Mouse (Mus musculus) brain, embryonic 18.5 days (tissue): Measurements from ENCODE around the gene Tns1.

ENCODE experiments used
- DNase-seq: peaks from one replicate; pipeline ENCODE4 v3.0.0-alpha.2; 2012; ENCODE audit warnings: low read depth, low spot score

The Tns1 gene

GRCm38 (mm10) chr1:74033407-74033806 is 90.8 kb downstream of the Tns1 start:
- no peak for DNase-seq

DNA sequence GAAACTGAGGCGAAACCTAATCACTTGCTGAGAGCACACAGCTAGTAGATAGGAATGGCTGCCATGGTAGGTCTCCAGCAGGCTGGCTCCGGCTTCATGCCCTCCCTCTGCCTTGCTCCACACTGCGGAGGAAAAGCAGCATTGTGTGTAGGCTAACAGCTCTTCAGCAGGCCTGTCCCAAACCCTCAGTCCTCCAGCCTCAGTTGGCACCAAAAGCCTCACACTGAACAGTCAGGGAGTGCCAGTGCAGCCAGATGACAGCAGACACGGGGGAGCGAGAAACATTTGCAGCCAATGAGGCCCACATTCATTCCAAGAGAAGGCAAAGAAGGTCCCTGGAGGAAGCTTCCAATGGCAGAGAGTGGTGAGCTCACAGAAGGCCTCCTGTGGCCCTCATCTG is 91.3 kb downstream of the Tns1 start:
- DNase-seq = no peak

- DNase-seq = no peak
Measured at GRCm38 (mm10) chr1:74031771-74032609, 92.3 kb downstream of the Tns1 start.

- no peak for DNase-seq
Measured at GRCm38 (mm10) chr1:74030901-74031360, 93.3 kb downstream of the Tns1 start.

DNA sequence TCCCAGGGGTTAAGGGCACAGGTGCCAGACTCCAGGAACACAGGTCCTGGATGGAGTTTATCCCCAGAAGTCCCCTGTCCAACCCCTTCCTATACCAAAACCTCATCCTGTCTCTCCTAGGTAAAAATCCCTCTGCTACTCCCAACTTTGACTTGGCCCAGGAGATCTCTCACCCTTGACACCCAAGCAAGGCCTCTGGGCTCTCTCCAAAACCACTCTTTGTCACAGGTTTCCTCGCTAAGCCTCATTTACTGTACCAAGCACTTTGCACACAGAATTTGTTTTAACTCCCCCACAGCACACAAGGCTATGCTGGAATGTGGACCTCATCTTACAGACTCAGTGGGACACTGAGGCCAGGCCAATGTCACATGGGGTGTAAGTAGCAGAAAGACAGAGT is 94.0 kb downstream of the Tns1 start:
- no peak for DNase-seq

DNA sequence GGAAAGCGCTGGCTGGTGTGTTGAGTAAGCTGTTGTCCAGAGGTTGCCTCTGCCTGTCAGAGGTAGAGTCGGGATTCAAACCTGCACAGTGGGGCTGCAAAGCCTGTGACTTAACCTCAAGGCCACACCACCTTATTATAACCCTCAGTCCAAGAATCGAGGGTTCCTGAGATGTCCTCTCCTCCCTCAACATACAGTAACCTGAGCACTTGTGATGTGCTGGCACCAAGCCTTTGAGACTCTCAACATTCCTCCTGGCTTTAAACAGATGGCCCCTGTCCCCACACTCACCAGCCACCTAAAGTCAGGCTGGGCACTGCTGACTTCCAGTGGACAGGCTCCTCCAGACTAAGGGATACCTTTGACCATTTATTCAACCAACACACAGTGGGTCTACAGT is 94.6 kb downstream of the Tns1 start:
- DNase-seq = no peak

GRCm38 (mm10) chr1:74028881-74029266 is 95.4 kb downstream of the Tns1 start:
- DNase-seq = no peak

GRCm38 (mm10) chr1:74028118-74028880 is 96.0 kb downstream of the Tns1 start:
- no peak for DNase-seq

DNA sequence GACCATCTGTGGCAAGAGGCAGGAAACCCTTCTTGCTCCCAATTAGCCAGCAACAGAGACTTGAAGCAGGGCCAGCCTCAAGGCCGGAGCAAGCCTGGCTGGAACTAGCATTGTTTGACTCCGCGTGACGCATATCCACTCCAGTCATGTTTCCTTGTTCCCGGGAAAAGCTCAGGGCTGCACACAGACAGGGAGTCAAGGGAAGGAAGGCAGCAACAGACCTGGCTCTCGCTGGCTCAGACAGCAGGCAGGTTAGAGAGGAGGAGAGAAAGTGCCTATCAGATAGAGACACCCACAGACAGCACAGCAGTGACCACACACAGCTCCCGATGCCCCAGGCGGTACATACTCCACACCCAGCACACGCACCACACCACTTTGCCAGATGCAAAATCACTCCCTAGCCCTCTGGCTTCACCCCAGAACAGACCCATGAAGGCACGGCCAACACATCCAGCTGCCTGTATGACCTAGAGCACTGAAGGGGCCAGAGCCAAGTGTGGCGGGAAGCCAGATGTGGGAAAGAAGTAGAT is 96.6 kb downstream of the Tns1 start:
- no peak for DNase-seq

DNA sequence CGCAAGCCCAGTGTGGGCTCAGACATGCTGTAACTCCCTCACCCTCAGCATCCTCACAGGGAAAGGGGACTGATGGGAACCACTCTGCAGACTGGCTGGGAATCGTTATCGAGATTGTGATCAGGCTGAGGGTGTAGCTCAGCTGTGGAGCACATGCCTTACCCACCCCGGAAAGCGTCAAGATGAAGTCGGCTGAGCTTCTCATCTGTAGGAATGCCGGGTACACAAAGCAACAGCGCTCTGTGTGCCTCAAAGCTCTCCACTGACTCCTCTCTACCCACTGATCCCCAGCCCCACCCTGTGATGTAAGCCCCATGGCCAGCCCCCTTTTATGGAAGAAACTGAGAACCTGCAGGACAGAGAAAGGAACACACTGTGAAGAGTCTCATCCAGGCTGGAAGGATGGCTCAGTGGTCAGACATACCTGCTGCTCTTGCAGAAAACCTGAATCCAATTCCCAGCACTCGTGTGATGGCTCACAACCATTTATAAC is 97.5 kb downstream of the Tns1 start:
- DNase-seq = no peak

- DNase-seq = no peak
Measured at GRCm38 (mm10) chr1:74025651-74026226, 98.5 kb downstream of the Tns1 start.

DNA sequence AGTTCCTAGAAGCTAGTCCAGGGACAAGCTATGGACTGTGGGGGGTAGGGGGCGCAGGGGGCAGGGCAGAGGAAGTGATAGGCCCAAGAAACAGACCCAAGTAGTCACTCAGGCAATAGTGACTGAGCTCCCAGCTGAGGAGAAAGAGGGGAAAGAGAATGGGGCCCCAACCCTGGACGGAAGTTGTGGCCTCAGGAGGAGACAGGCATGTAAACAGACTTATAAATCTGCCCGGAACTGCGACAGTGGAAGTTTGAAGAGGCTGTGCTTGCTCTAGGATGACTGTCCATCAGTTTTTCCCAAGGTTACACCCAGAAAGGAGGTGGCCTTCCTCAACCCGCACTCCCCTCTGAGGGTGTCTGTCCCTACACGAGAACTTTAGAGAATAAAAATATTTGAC is 99.0 kb downstream of the Tns1 start:
- DNase-seq = no peak

- no peak for DNase-seq
Measured at GRCm38 (mm10) chr1:74024452-74025190, 99.6 kb downstream of the Tns1 start.

DNA sequence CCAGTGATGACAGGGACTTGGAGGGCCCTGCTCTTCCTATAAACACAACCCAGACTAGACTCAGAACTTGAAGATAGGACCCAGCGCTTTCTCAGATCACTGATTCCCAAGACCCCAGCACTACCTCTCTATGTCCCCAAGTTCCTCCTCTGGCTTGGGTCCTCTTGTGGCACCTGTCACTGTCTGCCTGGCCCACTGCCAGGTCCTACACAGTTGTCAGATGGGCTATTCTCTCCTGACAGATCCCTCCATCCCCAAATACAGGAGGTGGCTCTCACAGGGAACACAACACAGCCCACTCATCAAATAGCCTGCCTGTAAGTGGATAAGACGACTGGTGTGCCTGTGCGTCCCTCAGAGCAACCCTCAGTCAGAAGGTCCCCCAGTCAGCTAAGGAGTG is 101.3 kb downstream of the Tns1 start:
- no peak for DNase-seq

DNA sequence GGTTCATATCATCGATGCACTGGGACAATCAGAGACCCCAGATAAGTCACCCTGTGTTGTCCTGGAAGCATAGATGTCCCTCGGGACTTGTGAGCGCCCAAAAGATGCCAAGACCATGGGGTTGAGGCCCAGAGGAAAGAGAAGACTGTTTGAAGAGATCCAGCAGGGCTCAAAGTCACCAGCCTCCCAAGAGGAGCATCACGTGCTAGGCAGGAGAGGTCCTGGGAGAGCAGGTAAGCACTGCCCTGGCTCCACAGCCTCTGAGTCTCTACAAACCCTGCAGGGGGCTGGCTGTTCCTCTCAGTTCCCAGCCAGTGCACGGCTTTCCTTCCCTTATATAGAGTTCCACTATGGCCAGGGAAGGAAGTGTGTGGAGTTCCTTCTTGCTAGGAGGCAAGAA is 101.7 kb downstream of the Tns1 start:
- no peak for DNase-seq

DNA sequence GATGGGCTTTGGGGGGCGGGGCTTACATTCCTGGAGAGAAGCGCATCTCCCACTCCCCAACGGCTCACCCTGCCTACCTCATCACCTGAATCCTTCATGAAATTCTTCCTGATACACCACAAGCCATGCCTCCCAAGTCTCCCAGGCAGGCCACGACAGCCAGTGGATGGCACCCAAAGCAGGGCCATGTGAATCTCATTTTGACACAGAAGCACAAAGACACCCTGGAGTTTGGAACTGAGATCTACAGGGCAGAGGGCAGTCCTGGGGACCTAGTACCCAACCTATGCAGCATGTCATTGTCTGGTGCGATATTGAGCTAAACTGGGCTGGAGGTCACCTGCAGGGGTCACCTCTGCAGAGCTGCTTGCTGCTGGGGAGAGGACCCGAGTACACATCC is 104.0 kb downstream of the Tns1 start:
- no peak for DNase-seq

DNA sequence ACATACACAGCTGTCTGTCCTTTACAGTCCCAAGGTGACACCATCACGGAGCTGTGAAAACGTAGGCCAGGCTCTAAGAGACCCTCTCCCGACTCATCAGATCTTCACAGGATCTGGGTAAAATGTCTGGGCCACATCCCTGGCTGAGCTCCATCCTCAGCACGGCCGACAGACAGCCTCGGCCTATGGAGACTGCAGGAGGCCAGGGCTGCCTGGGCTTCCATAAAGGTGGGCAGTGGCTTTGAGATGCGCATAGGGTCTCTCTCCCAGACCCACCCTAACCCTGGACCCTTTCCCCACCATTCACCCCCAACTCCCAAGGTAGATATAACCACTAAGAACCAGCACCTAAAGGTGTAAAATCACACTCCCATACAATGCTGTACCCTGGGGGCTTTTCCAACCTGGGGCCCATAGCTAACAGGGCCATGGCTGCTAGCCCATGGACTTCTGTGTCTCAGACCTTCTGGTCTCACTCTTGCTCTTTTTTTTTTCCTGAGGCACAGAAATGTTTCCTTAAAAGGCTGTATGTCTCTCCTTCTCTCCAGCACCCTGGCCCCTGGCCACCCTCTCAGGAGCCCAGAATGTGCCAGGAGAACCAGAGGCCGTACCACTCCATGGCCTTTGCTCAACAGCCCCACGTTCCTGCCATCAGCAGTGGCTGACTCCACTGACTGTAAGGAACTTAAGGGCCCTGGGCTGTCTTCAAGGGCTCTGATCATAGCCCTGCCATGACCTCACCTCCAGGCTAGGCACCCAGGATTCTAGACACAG is 106.7 kb downstream of the Tns1 start:
- DNase-seq = no peak

DNA sequence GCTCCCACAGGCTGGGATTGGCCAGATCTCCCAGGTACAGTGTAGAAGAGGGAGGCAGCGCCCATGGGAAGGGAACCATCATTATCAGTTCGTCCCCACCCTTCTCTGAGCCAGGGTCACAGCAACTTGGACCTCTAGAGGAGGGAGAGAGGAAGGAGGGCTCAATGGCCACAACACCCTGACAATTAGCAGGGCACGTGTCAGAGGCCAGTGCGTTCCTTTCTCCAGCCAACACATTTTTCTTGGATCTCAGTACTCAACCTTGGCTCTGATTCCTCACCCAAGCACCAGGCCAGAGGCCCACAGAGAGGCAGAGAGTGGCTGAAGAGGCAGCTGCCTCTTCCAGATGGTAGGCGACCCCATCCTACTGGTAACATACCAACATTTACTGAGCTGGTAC is 107.6 kb downstream of the Tns1 start:
- DNase-seq = no peak

DNA sequence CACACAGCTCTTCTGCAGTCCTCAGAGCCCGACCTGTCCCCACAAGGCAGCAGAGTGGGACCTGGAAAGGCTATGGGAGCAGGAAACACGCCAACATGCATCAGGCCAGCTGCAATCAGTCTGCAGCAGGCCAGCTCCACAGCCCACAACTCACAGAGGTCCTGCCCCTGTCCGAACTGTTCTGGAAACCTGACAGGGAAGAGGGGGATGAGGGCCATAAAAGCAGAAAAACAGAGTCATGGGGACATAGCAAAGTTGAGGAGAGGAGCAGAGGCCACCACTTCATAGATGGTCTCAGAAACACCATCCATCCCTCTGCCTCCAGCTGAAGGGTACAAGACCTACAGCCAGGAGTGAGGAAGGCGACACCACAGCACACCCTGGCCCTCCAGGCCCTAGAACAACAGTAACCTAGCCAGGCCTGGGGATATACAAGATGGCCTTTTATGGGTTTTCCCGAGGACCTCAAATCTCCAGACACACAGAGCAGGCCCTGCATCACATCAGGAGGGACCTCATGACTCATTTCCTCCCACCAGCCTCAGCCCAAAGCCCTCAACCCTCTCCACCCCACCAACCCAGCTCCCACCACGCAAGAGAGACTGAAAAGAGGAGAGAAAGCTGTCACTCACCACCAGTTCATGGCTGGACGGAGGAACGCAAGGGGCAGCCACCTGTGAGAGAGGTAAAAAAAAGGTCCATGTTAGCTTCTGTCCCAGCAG is 108.6 kb downstream of the Tns1 start:
- no peak for DNase-seq
